Mouse (Mus musculus) CD4-positive helper T cell, adult 2 months (primary cell): ENCODE measurements around the gene Luc7l.

Source experiments
- DNase-seq: peaks from one replicate; pipeline ENCODE4 v3.0.0-alpha.2; 2012; ENCODE audit warnings: low read depth, missing footprints, low spot score

The Luc7l gene

DNA sequence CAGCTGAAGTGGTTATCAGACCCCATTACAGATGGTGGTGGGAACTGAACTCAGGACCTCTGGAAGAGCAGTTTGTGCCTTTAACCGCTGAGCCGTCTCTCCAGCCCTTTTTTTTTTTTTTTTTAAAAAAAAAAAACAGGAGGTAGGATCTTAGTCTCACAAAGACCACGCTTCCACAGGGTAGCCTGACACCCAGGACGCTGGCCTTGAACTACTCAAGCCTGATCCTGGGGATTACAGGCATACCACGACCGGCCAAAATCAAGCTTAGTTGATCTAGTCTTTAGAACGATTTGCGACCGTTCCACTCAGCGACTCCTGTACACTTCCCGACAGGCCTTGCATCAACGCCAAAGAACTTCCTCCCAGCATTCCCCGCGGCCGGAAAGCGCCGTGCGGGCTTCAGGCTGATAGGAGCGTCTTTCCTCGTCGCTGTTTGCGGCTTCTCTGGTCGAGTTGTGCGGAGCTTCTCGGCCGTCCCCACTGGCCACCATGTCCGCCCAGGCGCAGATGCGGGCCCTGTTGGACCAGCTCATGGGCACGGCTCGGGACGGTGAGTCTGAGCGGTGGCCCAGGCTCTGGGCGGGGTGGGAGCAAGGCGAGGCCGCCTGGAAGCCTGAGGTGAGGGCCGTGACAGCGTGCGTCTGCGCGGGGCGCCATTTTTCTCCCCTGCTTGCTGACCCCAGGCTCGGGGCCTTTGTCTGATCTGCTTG is at the start of gene Luc7l:
Luc7l (plus strand) TSS at position 358 of the 713 bp plus-strand sequence.
- DNase-seq: peak; percentile 92

- peak; percentile 54 for DNase-seq
Observed at GRCm38 (mm10) chr17:26203321-26203811, 49.3 kb upstream of the Luc7l start.

- no peak for DNase-seq
Observed at GRCm38 (mm10) chr17:26204766-26205165, 47.9 kb upstream of the Luc7l start.

DNA sequence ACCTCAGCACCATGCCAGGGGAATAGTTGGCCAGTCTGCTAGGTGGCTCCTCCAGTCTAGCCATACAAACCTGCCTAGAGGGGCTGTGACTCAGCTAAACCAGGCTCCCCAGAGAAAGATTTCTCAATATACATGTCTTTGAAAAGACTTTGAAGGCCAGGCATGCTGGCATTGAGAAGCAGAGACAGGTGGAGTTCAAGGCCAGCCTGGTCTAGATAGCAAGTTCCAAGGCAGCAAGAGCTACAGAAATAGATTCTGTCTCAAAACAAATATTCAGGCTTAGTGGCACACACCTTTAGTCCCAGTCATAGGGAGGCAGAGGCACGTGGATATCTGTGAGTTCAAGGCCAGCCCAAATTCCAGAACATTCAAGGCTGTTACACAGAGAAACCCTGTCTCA is 46.3 kb upstream of the Luc7l start:
- no peak for DNase-seq

DNA sequence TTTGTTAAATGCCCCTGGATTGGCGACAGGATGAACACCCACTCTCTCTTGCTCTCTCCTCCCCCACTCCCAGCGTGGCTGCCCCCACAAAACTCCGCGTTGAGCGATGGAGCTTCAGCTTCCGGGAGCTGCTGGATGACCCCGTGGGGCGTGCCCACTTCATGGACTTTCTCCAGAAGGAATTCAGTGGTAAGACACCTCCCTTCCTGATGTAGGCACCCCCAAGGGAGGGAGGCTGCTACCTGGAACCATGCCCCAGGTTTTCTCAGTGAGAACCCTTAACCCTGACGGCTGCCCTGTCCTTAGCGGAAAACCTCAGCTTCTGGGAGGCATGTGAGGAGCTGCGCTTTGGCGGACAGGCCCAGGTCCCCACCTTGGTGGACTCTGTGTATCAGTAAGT is 45.0 kb upstream of the Luc7l start, which contains the start of gene Arhgdig:
Arhgdig (minus strand) TSS at position 101 of the 400 bp plus-strand sequence.
- DNase-seq: no peak

GRCm38 (mm10) chr17:26212241-26212640 is 40.5 kb upstream of the Luc7l start:
- DNase-seq: no peak

- no peak for DNase-seq
Observed at GRCm38 (mm10) chr17:26212681-26213080, 40.0 kb upstream of the Luc7l start.

DNA sequence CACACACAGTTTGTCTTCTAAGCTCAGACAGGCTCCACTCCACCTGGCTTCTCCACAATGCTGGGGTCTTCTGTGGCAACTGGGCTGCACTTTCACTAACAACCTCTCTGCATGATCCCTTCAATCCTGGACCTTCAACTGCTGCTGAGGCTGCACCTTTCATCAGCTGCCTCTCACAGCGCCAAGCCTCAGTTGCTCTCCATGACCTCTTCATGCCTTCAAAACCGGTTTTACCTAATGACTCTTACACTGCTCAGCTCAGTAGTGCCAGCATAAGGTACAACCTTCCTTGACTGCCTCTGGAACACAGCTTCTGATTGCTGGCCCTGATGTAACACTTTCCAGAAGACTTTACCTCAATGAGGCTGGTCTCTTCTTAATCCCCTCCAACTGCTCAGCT is 31.2 kb upstream of the Luc7l start:
- DNase-seq: no peak

- DNase-seq: no peak
Observed at GRCm38 (mm10) chr17:26225150-26225549, 27.5 kb upstream of the Luc7l start.

- no peak for DNase-seq
Observed at GRCm38 (mm10) chr17:26229776-26230175, 22.9 kb upstream of the Luc7l start.

- DNase-seq: no peak
Observed at GRCm38 (mm10) chr17:26231156-26231555, 21.5 kb upstream of the Luc7l start.

DNA sequence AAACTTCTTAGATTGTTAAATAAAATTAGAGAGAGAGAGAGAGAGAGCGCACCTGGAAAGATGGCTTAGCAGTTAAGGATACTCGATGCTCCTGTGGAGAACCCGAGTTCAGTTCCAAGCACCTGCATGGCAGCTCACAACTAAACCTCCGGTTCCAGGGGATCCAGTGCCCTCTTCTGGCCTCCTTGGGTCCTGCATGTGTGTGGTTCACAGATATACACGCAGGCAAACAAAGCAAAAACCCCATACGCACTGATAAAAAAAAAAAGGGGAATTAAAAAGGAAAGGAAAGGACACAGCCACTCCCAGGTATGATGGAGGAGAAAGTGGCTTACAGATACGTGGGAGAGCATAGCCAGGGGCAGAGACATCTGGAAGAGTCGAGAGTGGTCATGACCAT is 19.8 kb upstream of the Luc7l start:
- peak; percentile 30 for DNase-seq

- DNase-seq: peak; percentile 52
Observed at GRCm38 (mm10) chr17:26234386-26234785, 18.3 kb upstream of the Luc7l start.

- no peak for DNase-seq
Observed at GRCm38 (mm10) chr17:26235077-26235815, 17.4 kb upstream of the Luc7l start.

- peak; percentile 21 for DNase-seq
Observed at GRCm38 (mm10) chr17:26237667-26238066, 15.0 kb upstream of the Luc7l start.

DNA sequence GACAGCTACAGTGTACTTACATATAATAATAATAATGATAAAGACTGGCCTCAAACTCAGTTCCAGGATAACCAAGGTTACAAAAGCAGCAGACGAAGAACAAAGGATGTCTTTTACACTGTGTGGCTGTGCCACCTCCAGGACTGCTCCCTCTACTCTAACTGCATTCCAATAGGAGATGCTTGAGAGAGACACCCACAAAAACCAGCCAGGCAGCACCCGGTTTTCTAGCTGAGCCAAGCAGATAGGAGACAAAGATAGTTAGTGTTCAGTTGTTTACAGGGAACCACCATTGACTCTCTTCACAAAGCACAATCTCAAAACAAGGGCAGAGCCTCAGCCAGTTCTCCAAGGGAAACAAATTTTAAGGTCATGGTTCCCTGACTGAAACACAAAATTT is 13.1 kb upstream of the Luc7l start:
- DNase-seq: no peak

DNA sequence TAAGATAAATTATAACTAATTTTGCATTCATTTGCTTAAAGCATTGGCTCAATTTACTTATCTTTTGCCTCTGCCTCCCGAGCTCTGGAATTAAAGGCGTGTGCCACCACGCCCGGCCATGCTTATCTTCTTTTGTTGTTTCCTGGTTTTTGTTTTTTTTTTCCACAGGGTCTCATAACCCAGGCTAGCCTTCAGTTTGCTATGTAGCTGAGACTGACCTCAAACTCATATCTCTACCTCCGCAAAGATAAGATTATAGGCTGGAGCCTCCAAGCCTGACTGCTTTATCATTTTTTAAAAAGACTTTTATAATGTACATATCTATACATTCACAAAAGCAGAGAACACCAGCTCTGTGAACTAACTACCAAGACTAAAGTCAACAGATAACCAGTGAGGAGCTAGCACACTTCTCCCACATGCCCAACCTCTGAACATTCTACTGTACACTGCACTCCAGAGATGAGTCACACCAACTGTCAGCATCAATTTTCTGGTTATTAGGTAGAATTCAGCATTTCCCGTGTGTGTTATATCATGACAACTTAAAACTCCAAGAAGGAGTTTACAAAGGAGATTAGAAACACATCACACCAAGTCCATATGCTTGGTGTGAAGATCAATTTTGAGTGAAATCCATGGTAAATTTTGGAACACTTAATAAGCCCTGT is 12.4 kb upstream of the Luc7l start:
- peak; percentile 40 for DNase-seq

GRCm38 (mm10) chr17:26240990-26241389 is 11.7 kb upstream of the Luc7l start:
- DNase-seq: no peak

GRCm38 (mm10) chr17:26243471-26244100 is 9.1 kb upstream of the Luc7l start:
- DNase-seq: peak; percentile 80

DNA sequence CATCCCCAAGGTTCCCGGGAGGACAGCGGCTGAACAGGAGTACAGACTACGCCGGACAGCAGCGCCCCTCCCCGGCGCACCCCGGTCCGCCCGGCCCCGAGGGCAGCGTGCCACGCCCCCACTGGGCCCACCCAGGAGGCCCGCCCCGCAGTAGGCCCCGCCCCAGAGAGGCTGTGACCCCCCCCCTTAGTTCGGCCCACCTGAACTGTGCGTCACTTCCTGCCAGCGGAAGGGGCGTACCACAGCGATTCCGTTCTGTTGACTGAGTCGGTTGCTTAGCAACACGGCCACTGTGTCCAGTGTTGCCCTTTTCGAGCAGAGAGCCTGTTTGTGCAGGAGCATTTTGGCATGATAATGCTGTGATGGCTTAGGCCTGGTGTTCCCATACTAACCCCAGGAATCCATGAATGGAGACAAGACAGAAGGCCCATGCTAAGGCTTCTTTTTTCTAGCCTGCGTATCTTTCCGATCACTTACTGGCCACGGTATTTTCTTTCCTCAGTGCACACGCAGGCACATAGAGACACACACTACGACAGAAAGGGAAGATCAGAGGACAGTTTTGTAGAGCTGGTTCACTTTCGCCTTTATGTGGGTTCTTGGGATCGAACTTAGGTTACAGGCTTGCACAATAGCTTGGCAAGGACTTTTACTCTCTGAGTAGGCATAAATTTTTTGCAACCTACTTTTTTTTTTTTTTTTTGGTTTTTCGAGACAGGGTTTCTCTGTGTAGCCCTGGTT is 8.4 kb upstream of the Luc7l start, which contains the start of gene Fam234a:
Fam234a (minus strand) TSS at position 142 of the 741 bp plus-strand sequence.
- peak; percentile 95 for DNase-seq
